30 mouse cellular contexts compared by ENCODE assay signal in the genomic region with DNA sequence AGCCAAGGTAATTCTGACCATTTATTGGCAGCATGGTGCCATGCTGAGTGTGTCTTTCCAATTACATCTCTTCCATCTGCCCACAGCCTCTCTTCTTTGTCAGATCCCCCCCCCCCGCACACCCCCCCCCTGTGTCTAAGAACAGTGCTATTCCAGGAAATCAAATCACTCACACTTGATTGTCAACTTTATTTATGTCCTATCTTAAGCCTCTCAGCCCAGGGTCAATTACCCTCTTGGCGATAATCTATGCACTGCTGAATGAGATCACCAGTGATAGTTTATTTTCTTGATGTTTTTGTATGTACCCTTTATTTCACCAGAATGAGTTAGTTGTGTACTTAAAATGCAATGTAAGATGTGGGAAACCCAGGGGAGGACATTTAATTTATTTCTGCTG.
A peak's percentile ranks its signal among the peaks of the same experiment; 100 is the strongest.
DNase-seq lines count a peak whose midpoint lies in the region; ATAC-seq lines count a peak whose summit lies in the region.
"Had no signal": no experiment of that assay in that cellular context is flagged by ENCODE, and none has a peak within 500 bp of the region (broad histone marks: within the 10 kb centered on the region; RNA-seq: fewer than 3 reads in every experiment).

No protein-coding gene starts in this region.

- no peaks in the 10 kb centered on the region for H3K36me3 ChIP-seq in hindbrain, embryonic 13.5 days
- H3K36me3 ChIP-seq in hindbrain, embryonic 12.5 days: no peaks in the 10 kb centered on the region
- H3K36me3 ChIP-seq in neural tube, embryonic 11.5 days (ENCODE audit: control insufficient read depth, insufficient read depth, low read length): no peaks in the 10 kb centered on the region
- H3K36me3 ChIP-seq: G1E; heart, embryonic 13.5 days; limb, embryonic 15.5 days; liver, embryonic 13.5 days; midbrain, embryonic 12.5 days; stomach, embryonic 15.5 days had no signal

- no peak overlapping the region for H3K9ac ChIP-seq in hindbrain, embryonic 13.5 days
- H3K9ac ChIP-seq in hindbrain, embryonic 12.5 days: no peak overlapping the region
- H3K9ac ChIP-seq in neural tube, embryonic 11.5 days (ENCODE audit: low read length): no peak overlapping the region
- H3K9ac ChIP-seq: heart, embryonic 13.5 days; limb, embryonic 15.5 days; liver, embryonic 13.5 days; midbrain, embryonic 12.5 days; stomach, embryonic 15.5 days had no signal

- no peak overlapping the region for H3K4me3 ChIP-seq in hindbrain, embryonic 13.5 days
- H3K4me3 ChIP-seq in hindbrain, embryonic 12.5 days: no peak overlapping the region
- no peak overlapping the region for H3K4me3 ChIP-seq in neural tube, embryonic 11.5 days (ENCODE audit: low read depth, low read length)
- H3K4me3 ChIP-seq: erythroblast, embryonic 14.5 days; heart, adult 2 months; heart, embryonic 13.5 days; limb, embryonic 15.5 days; liver, embryonic 13.5 days; megakaryocyte, embryonic 14.5 days; midbrain, embryonic 12.5 days; myocyte; stomach, embryonic 15.5 days had no signal

- DNase-seq in cerebellum, postnatal 14 days: peak; percentile 24 to 42
- no peak for DNase-seq in neural tube, embryonic 11.5 days (ENCODE audit: low spot score)
- DNase-seq in neural tube, embryonic 10.5 days (ENCODE audit: extremely low spot score, low spot score): no peak
- no peak for DNase-seq in thymus, adult 18-20 months
- DNase-seq: adrenal gland, adult 8-10 months; cerebellum, adult 11 months; cerebellum, adult 9-11 months; heart, adult 2 months; heart, postnatal 10 days; kidney, adult 2 months; layer of hippocampus, postnatal 36 days; left cerebral cortex, postnatal 4 days; liver, embryonic 13.5 days; lung, adult 18-20 months; lung, postnatal 4 days; right cerebral cortex, postnatal 25 days; thymus, postnatal 14 days had no signal

- 69% methylated on average over 2 of the region's 2 CpGs for WGBS in hindbrain, embryonic 13.5 days
- 69% methylated on average over 2 of the region's 2 CpGs for WGBS in hindbrain, embryonic 12.5 days
- WGBS in neural tube, embryonic 11.5 days: 69% methylated on average over 2 of the region's 2 CpGs

- no peak overlapping the region for H3K27ac ChIP-seq in hindbrain, embryonic 13.5 days
- no peak overlapping the region for H3K27ac ChIP-seq in hindbrain, embryonic 12.5 days
- no peak overlapping the region for H3K27ac ChIP-seq in neural tube, embryonic 11.5 days (ENCODE audit: low read depth, low read length)
- H3K27ac ChIP-seq: heart, adult 2 months; heart, embryonic 13.5 days; limb, embryonic 15.5 days; liver, embryonic 13.5 days; midbrain, embryonic 12.5 days; stomach, embryonic 15.5 days had no signal

- H3K27me3 ChIP-seq in hindbrain, embryonic 13.5 days: no peaks in the 10 kb centered on the region
- no peaks in the 10 kb centered on the region for H3K27me3 ChIP-seq in hindbrain, embryonic 12.5 days
- H3K27me3 ChIP-seq in neural tube, embryonic 11.5 days (ENCODE audit: control insufficient read depth, insufficient read depth, low read length): no peaks in the 10 kb centered on the region
- H3K27me3 ChIP-seq: heart, embryonic 13.5 days; limb, embryonic 15.5 days; liver, embryonic 13.5 days; megakaryocyte, embryonic 14.5 days; midbrain, embryonic 12.5 days; stomach, embryonic 15.5 days had no signal

- no peak overlapping the region for H3K4me2 ChIP-seq in hindbrain, embryonic 13.5 days
- H3K4me2 ChIP-seq in hindbrain, embryonic 12.5 days (replicated peaks): no peak overlapping the region
- no peak overlapping the region for H3K4me2 ChIP-seq in neural tube, embryonic 11.5 days (ENCODE audit: low read depth)
- H3K4me2 ChIP-seq: heart, embryonic 13.5 days; limb, embryonic 15.5 days; liver, embryonic 13.5 days; midbrain, embryonic 12.5 days; stomach, embryonic 15.5 days had no signal

- H3K4me1 ChIP-seq in hindbrain, embryonic 13.5 days (replicated peaks): no peaks in the 10 kb centered on the region
- H3K4me1 ChIP-seq in hindbrain, embryonic 12.5 days: no peaks in the 10 kb centered on the region
- H3K4me1 ChIP-seq in neural tube, embryonic 11.5 days (ENCODE audit: control insufficient read depth, insufficient read depth, low read length): no peaks in the 10 kb centered on the region
- H3K4me1 ChIP-seq: limb, embryonic 15.5 days; liver, embryonic 13.5 days; megakaryocyte, embryonic 14.5 days; midbrain, embryonic 12.5 days had no signal

- no peak for ATAC-seq in cerebellum, adult (ENCODE audit: insufficient number of reproducible peaks, low FRiP score, low TSS enrichment)
- peak; percentile 21; the same call in 1 of the 2 replicates for ATAC-seq in hindbrain, embryonic 13.5 days (ENCODE audit: low FRiP score)
- no peak for ATAC-seq in hindbrain, embryonic 12.5 days (ENCODE audit: low FRiP score)
- ATAC-seq in neural tube, embryonic 11.5 days (ENCODE audit: insufficient read depth, low FRiP score, low TSS enrichment): peak; percentile 61; the same call in 1 of the 2 replicates
- ATAC-seq: forebrain, embryonic 16.5 days; lung, postnatal 0 days had no signal

- no peaks in the 10 kb centered on the region for H3K9me3 ChIP-seq in hindbrain, embryonic 13.5 days
- no peaks in the 10 kb centered on the region for H3K9me3 ChIP-seq in hindbrain, embryonic 12.5 days (replicated peaks)
- H3K9me3 ChIP-seq in neural tube, embryonic 11.5 days (ENCODE audit: control insufficient read depth, low read length): no peaks in the 10 kb centered on the region
- H3K9me3 ChIP-seq: G1E; heart, embryonic 13.5 days; limb, embryonic 15.5 days; liver, embryonic 13.5 days; midbrain, embryonic 12.5 days; stomach, embryonic 15.5 days had no signal

Comparison
In these comparisons a context has a peak if more than half of its experiments do, and no peak if none do; other contexts are left out.
1. ATAC-seq: peak in hindbrain, embryonic 13.5 days (single experiment) and neural tube, embryonic 11.5 days (single experiment); none in cerebellum, adult (single experiment) and hindbrain, embryonic 12.5 days (single experiment).
2. DNase-seq: peak in cerebellum, postnatal 14 days (2 of 2); none in neural tube, embryonic 11.5 days (single experiment), neural tube, embryonic 10.5 days (single experiment) and thymus, adult 18-20 months (0 of 2).